Mouse (Mus musculus) CH12.LX (cell line): Measurements from ENCODE around the gene Olfr1130. TPM values are rescaled to one million over a fixed set of nuclear protein-coding genes. Genes with fewer than 3 reads are reported as not detected.
A peak's percentile ranks its signal among the peaks of the same experiment; 100 is the strongest.

Experiments
- DNase-seq: peaks from one replicate; pipeline ENCODE4 v3.0.0-alpha.2; 2013; ENCODE audit errors: extremely low read depth
- H3K27ac ChIP-seq: 2 replicates; pipeline ENCODE4 v1.5.1; 2012; ENCODE audit warnings: low read depth, mild to moderate bottlenecking, control low read depth, moderate library complexity; ENCODE audit not compliant: insufficient read depth
- H3K27me3 ChIP-seq: replicated peaks from 2 replicates; pipeline ENCODE3; 2012; ENCODE audit warnings: inconsistent platforms
- H3K36me3 ChIP-seq, 2 experiments: replicated peaks in 1 of 2; 2 replicates each; pipeline versions ENCODE3 to v1.6.1; 2012; ENCODE audit warnings: inconsistent platforms in 1 of 2, low read length in 1 of 2, mild to moderate bottlenecking in 1 of 2, mixed read lengths in 1 of 2, moderate library complexity in 1 of 2; ENCODE audit not compliant: control insufficient read depth in 1 of 2, insufficient read depth in 1 of 2
- H3K4me1 ChIP-seq, 2 experiments: 2 replicates each; pipeline ENCODE4 v1.6.1; 2012; ENCODE audit warnings: inconsistent platforms in 1 of 2, moderate library complexity in 1 of 2; ENCODE audit not compliant: insufficient read depth in 2 of 2, control insufficient read depth in 1 of 2
- H3K4me2 ChIP-seq: 2 replicates; pipeline ENCODE4 v1.6.1; 2012; ENCODE audit warnings: low read depth, mild to moderate bottlenecking, control low read depth; ENCODE audit not compliant: poor library complexity, insufficient read depth, severe bottlenecking
- H3K4me3 ChIP-seq, 3 experiments: fragments of 150-350 bp in 1 of 3; sonication (generic) in 1 of 3; replicated peaks in 1 of 3; 2 replicates each; pipeline versions ENCODE3 to v1.5.1; 2011 to 2012; ENCODE audit warnings: low read depth in 2 of 3, low read length in 2 of 3, mild to moderate bottlenecking in 2 of 3, moderate library complexity in 2 of 3, control low read depth in 1 of 3, improper control_type of control experiment in 1 of 3, inconsistent platforms in 1 of 3, mixed read lengths in 1 of 3; ENCODE audit not compliant: poor library complexity in 1 of 3
- H3K79me2 ChIP-seq: replicated peaks from 2 replicates; pipeline ENCODE4 v1.6.1; 2012; ENCODE audit warnings: mild to moderate bottlenecking, moderate library complexity; ENCODE audit not compliant: control insufficient read depth, poor library complexity, insufficient read depth, severe bottlenecking; ENCODE audit errors: extremely low read depth
- H3K9ac ChIP-seq: 2 replicates; pipeline ENCODE4 v1.6.1; 2012; ENCODE audit warnings: low read depth, mild to moderate bottlenecking, control low read depth, moderate library complexity; ENCODE audit not compliant: insufficient read depth
- H3K9me3 ChIP-seq: replicated peaks from 2 replicates; pipeline ENCODE3; 2012; ENCODE audit warnings: low read length, inconsistent platforms, mixed read lengths
- CHD1 ChIP-seq: IDR thresholded peaks from 2 replicates; pipeline ENCODE4 v1.6.1; 2012; ENCODE audit warnings: low read depth, low read length, improper control_type of control experiment, inconsistent platforms
- CTCF ChIP-seq, 2 experiments: IDR thresholded peaks in 1 of 2; conservative IDR thresholded peaks in 1 of 2; 2 replicates each; pipeline ENCODE4 v1.5.1; 2011 to 2012; ENCODE audit warnings: low read depth in 2 of 2, low read length in 2 of 2, improper control_type of control experiment in 1 of 2, inconsistent platforms in 1 of 2, mild to moderate bottlenecking in 1 of 2, moderate library complexity in 1 of 2
- E2F4 ChIP-seq: IDR thresholded peaks from 2 replicates; pipeline ENCODE4 v1.6.1; 2011; ENCODE audit warnings: low read depth, low read length, improper control_type of control experiment; ENCODE audit not compliant: insufficient replicate concordance
- ELF1 ChIP-seq: IDR thresholded peaks from 2 replicates; pipeline ENCODE4 v1.6.1; 2014; ENCODE audit warnings: low read depth, mild to moderate bottlenecking, inconsistent platforms, low read length, improper control_type of control experiment
- ETS1 ChIP-seq: conservative IDR thresholded peaks from 2 replicates; pipeline ENCODE4 v1.6.1; 2012; ENCODE audit warnings: low read depth, mild to moderate bottlenecking, inconsistent platforms, low read length, improper control_type of control experiment, moderate library complexity
- GABPA ChIP-seq: IDR thresholded peaks from 2 replicates; pipeline ENCODE4 v1.6.1; 2012; ENCODE audit warnings: low read depth, low read length, improper control_type of control experiment, inconsistent platforms; ENCODE audit not compliant: insufficient replicate concordance
- IRF4 ChIP-seq: IDR thresholded peaks from 2 replicates; pipeline ENCODE4 v1.6.1; 2014; ENCODE audit warnings: low read depth, mild to moderate bottlenecking, inconsistent platforms, low read length, improper control_type of control experiment
- KAT2A ChIP-seq: IDR thresholded peaks from 2 replicates; pipeline ENCODE4 v1.6.1; 2012; ENCODE audit warnings: low read length, improper control_type of control experiment, inconsistent platforms; ENCODE audit not compliant: insufficient replicate concordance
- MAFK ChIP-seq: IDR thresholded peaks from 2 replicates; pipeline ENCODE4 v1.6.1; 2011; ENCODE audit warnings: low read length, improper control_type of control experiment; ENCODE audit not compliant: insufficient replicate concordance
- MXI1 ChIP-seq: IDR thresholded peaks from 2 replicates; pipeline ENCODE4 v1.6.1; 2011; ENCODE audit warnings: mild to moderate bottlenecking, low read depth, low read length, improper control_type of control experiment
- NRF1 ChIP-seq: IDR thresholded peaks from 2 replicates; pipeline ENCODE4 v1.6.1; 2014; ENCODE audit warnings: low read depth, mild to moderate bottlenecking, inconsistent platforms, low read length, improper control_type of control experiment, moderate library complexity
- POLR2A ChIP-seq: IDR thresholded peaks from 2 replicates; pipeline ENCODE4 v1.6.1; 2011; ENCODE audit warnings: low read depth, mild to moderate bottlenecking, improper control_type of control experiment, low read length
- RCOR1 ChIP-seq: conservative IDR thresholded peaks from 2 replicates; pipeline ENCODE4 v1.6.1; 2012; ENCODE audit warnings: low read depth, mild to moderate bottlenecking, inconsistent platforms, low read length, improper control_type of control experiment
- ZC3H11A ChIP-seq: IDR thresholded peaks from 2 replicates; pipeline ENCODE4 v1.6.1; 2012; ENCODE audit warnings: low read depth, mild to moderate bottlenecking, inconsistent platforms, low read length, improper control_type of control experiment
- ZMIZ1 ChIP-seq: IDR thresholded peaks from 2 replicates; pipeline ENCODE4 v1.6.1; 2012; ENCODE audit warnings: low read depth, mild to moderate bottlenecking, inconsistent platforms, low read length, improper control_type of control experiment
- ZNF384 ChIP-seq: IDR thresholded peaks from 2 replicates; pipeline ENCODE4 v1.6.1; 2012; ENCODE audit warnings: low read depth, low read length, improper control_type of control experiment, inconsistent platforms
- dilution Hi-C: fragments of 300-500 bp; cut with MboI; formaldehyde crosslinking; loops from 2 replicates; pipeline ENCODE4 v1.14.3; 2020; ENCODE audit warnings: low sequenced_read_pairs; ENCODE audit not compliant: extremely low pct_unique_long_range_greater_than_20kb, extremely low pct_ligation_motif_present
- in situ Hi-C: fragments of 300-500 bp; cut with MboI; formaldehyde crosslinking; loops from 3 replicates; pipeline ENCODE4 v1.14.3; 2019; ENCODE audit warnings: low sequenced_read_pairs, low pct_ligation_motif_present, low pct_unique_long_range_greater_than_20kb, mixed read lengths
- polyA plus RNA-seq: library from polyadenylated mRNA; unstranded; fragments of >175 nt; gene quantifications from 2 replicates; pipeline ENCODE4 v1.2.1, GENCODE M21; 2012; ENCODE audit warnings: low read depth; ENCODE audit not compliant: insufficient read length
- total RNA-seq, 2 experiments: library from RNA; depleted of rRNA; stranded (reverse); fragments of 300-350 nt in 1 of 2; fragments of >200 nt in 1 of 2; gene quantifications; 2 replicates each; pipeline ENCODE4 v1.2.3; 2012 to 2014

The Olfr1130 gene
- total and polyA plus RNA-seq, 3 experiments: not detected

DNA sequence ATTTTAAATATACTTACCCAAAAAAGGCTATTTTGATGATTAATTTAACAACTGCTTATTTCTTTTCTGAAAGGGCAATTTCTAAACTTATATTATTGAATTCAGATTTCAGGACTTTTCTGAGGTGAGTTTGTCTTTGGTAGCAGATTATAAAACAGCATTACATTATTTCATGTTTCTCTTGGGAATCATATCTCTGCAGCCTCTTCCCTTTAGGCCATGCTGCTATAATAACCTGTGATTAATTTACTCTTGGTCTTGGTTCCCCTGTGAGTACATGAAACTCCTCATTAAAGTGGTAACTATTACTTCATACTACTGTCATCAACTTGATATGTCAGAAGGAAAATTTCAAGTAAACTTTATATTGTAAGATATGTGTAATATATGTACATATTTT lies 31.4 kb downstream of the Olfr1130 start, which contains the start of gene Olfr1132:
Gene Olfr1132, minus strand, starts transcription at position 101 of the 400 bp plus-strand sequence.
- in situ Hi-C loops: no loop called here
- H3K27ac ChIP-seq: no peak within 1 kb of the TSS
- H3K9ac ChIP-seq: no peak within 1 kb of the TSS
- H3K27me3 ChIP-seq: no peaks in the 10 kb centered on the region
- H3K4me1 ChIP-seq: no peaks in the 10 kb centered on the region
- no peak within 1 kb of the TSS for H3K4me2 ChIP-seq
- no peak for DNase-seq
- TF ChIP-seq NRF1 (no peak), ZMIZ1 (no peak), KAT2A (no peak), MAFK (no peak), ZNF384 (no peak), ELF1 (no peak), POLR2A (no peak), RCOR1 (no peak), IRF4 (no peak), ZC3H11A (no peak), MXI1 (no peak)
- peaks cover 16% of the 10 kb centered on the region for H3K9me3 ChIP-seq
- no peak within 1 kb of the TSS for H3K4me3 ChIP-seq
- dilution Hi-C loops: no loop called here
- no peaks in the 10 kb centered on the region for H3K36me3 ChIP-seq
- no peaks in the 10 kb centered on the region for H3K79me2 ChIP-seq

DNA sequence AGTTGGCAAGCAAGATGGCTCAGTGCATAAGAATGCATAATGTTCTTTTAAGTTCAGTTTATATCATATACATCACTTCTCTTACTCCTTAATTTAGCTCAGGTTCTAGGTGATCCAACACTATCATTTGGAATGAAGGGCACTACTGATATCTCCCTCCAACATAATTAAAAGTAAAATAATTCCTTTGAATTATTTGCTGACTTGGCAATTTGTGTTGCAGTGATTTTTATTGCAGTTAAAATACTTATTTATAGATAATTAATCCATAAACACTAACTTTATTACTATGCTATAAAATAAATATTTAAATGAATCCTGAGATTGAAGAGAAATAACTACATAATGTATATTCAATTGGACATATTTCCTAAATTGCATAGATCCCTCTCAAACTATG lies 36.4 kb downstream of the Olfr1130 start:
- no peaks in the 10 kb centered on the region for H3K79me2 ChIP-seq
- H3K9me3 ChIP-seq: peaks cover 18% of the 10 kb centered on the region
- DNase-seq: no peak
- no peaks in the 10 kb centered on the region for H3K36me3 ChIP-seq
- no peaks in the 10 kb centered on the region for H3K27me3 ChIP-seq
- TF ChIP-seq CHD1 (no peak), CTCF (conservative IDR thresholded peaks at IDR 0.05 in 1 of 2, IDR thresholded peaks at IDR 0.05 in 1 of 2; ENCODE audit: low read depth in 2 of 2, low read length in 2 of 2) (no peak), ZMIZ1 (no peak), E2F4 (no peak), MAFK (peak; percentile 71; the same call in 1 of the 2 replicates), GABPA (no peak), ETS1 (no peak), ELF1 (no peak)
- TF ChIP-seq, all 38 proteins: peak for 1
- Histone ChIP-seq H3K4me3 (no peak overlapping the region), H3K27ac (no peak overlapping the region), H3K4me2 (no peak overlapping the region), H3K9ac (no peak overlapping the region), H3K4me1 (no peaks in the 10 kb centered on the region)
- dilution Hi-C loops (no loop called here), in situ Hi-C loops (no loop called here)
